Comparison of ENCODE assay signal across 23 mouse cellular contexts in genomic region chr10:12552196-12552889, GRCm38 (mm10).
DNase-seq lines count a peak whose midpoint lies in the region; ATAC-seq and TF ChIP-seq lines count a peak whose summit lies in the region.
"Had no signal": no experiment of that assay in that cellular context is flagged by ENCODE, and none has a peak within 500 bp of the region (broad histone marks: within the 10 kb centered on the region; RNA-seq: fewer than 3 reads in every experiment).

No protein-coding gene starts in this region.

- TF ChIP-seq CTCF in E14TG2a.4 (conservative IDR thresholded peaks at IDR 0.05; ENCODE audit: low read length): no peak

- H3K9me3 ChIP-seq in forebrain, embryonic 10.5 days: no peaks in the 10 kb centered on the region
- no peaks in the 10 kb centered on the region for H3K9me3 ChIP-seq in forebrain, embryonic 11.5 days (ENCODE audit: control insufficient read depth, low read length)
- no peaks in the 10 kb centered on the region for H3K9me3 ChIP-seq in E14TG2a.4 (ENCODE audit: low read length)
- H3K9me3 ChIP-seq in embryonic facial prominence, embryonic 11.5 days (replicated peaks; ENCODE audit: control insufficient read depth, low read length): no peaks in the 10 kb centered on the region
- no peaks in the 10 kb centered on the region for H3K9me3 ChIP-seq in heart, embryonic 11.5 days (replicated peaks; ENCODE audit: control insufficient read depth, low read length)
- H3K9me3 ChIP-seq: embryonic facial prominence, embryonic 12.5 days; heart, embryonic 10.5 days; midbrain, embryonic 12.5 days had no signal

- peaks cover 67% of the 10 kb centered on the region for H3K4me1 ChIP-seq in forebrain, embryonic 10.5 days
- peaks cover 8% of the 10 kb centered on the region for H3K4me1 ChIP-seq in forebrain, embryonic 11.5 days (replicated peaks; ENCODE audit: control insufficient read depth, insufficient read depth, low read length)
- peaks cover 83% of the 10 kb centered on the region for H3K4me1 ChIP-seq in E14TG2a.4 (replicated peaks; ENCODE audit: low read depth, low read length)
- no peaks in the 10 kb centered on the region for H3K4me1 ChIP-seq in embryonic facial prominence, embryonic 11.5 days (ENCODE audit: control insufficient read depth, insufficient read depth, low read length)
- H3K4me1 ChIP-seq in heart, embryonic 11.5 days (ENCODE audit: control insufficient read depth, insufficient read depth, low read length): peaks cover 13% of the 10 kb centered on the region

- H3K4me3 ChIP-seq in forebrain, embryonic 10.5 days: no peak overlapping the region
- no peak overlapping the region for H3K4me3 ChIP-seq in forebrain, embryonic 11.5 days (ENCODE audit: low read depth, low read length)
- H3K4me3 ChIP-seq in E14TG2a.4 (replicated peaks; ENCODE audit: low read length): peak overlapping the region; percentile 46; the same call in 1 of the 2 replicates
- no peak overlapping the region for H3K4me3 ChIP-seq in embryonic facial prominence, embryonic 11.5 days (ENCODE audit: low read depth, low read length)
- H3K4me3 ChIP-seq in heart, embryonic 11.5 days (ENCODE audit: low read depth, low read length): no peak overlapping the region
- H3K4me3 ChIP-seq: embryonic facial prominence, embryonic 12.5 days; heart, embryonic 10.5 days; midbrain, embryonic 12.5 days; myocyte had no signal

- intact Hi-C loops in heart, postnatal 10 days (cut with DNase I): no loop called here

- no peaks in the 10 kb centered on the region for H3K36me3 ChIP-seq in forebrain, embryonic 10.5 days (replicated peaks)
- H3K36me3 ChIP-seq in forebrain, embryonic 11.5 days (ENCODE audit: control insufficient read depth, insufficient read depth, low read length): no peaks in the 10 kb centered on the region
- no peaks in the 10 kb centered on the region for H3K36me3 ChIP-seq in E14TG2a.4 (ENCODE audit: insufficient read depth, low read length)
- no peaks in the 10 kb centered on the region for H3K36me3 ChIP-seq in embryonic facial prominence, embryonic 11.5 days (replicated peaks; ENCODE audit: control insufficient read depth, insufficient read depth, low read depth, low read length)
- H3K36me3 ChIP-seq in heart, embryonic 11.5 days (ENCODE audit: control insufficient read depth, insufficient read depth, low read length): no peaks in the 10 kb centered on the region
- H3K36me3 ChIP-seq: embryonic facial prominence, embryonic 12.5 days; heart, embryonic 10.5 days; midbrain, embryonic 12.5 days had no signal

- peaks cover 18% of the 10 kb centered on the region for H3K27me3 ChIP-seq in forebrain, embryonic 10.5 days (ENCODE audit: poor library complexity, severe bottlenecking)
- peaks cover 2% of the 10 kb centered on the region; the same call in 1 of the 2 replicates for H3K27me3 ChIP-seq in forebrain, embryonic 11.5 days (ENCODE audit: control insufficient read depth, insufficient read depth, low read length)
- no peaks in the 10 kb centered on the region for H3K27me3 ChIP-seq in E14TG2a.4 (ENCODE audit: insufficient read depth, low read length)
- H3K27me3 ChIP-seq in embryonic facial prominence, embryonic 11.5 days (ENCODE audit: control insufficient read depth, insufficient read depth, low read length): no peaks in the 10 kb centered on the region
- H3K27me3 ChIP-seq in heart, embryonic 11.5 days (ENCODE audit: control insufficient read depth, insufficient read depth, low read length): no peaks in the 10 kb centered on the region
- H3K27me3 ChIP-seq: embryonic facial prominence, embryonic 12.5 days had no signal

- no peak for DNase-seq in forebrain, embryonic 10.5 days (ENCODE audit: extremely low spot score, low spot score)
- DNase-seq in forebrain, embryonic 11.5 days (ENCODE audit: low spot score): no peak
- DNase-seq in embryonic facial prominence, embryonic 11.5 days (ENCODE audit: low spot score): peak; percentile 54
- peak; percentile 80 for DNase-seq in mesoderm, embryonic 11.5 days (ENCODE audit: low read depth, low spot score)
- no peak for DNase-seq in frontal cortex, adult 2 months (ENCODE audit: extremely low spot score in 1 of 2, low spot score in 1 of 2)
- DNase-seq in heart, postnatal 10 days: no peak
- DNase-seq: adrenal gland, adult 2 months; cerebellum, postnatal 10 days; gastrocnemius, postnatal 36 days; kidney, adult 9 months; layer of hippocampus, postnatal 36 days; liver; liver, postnatal 0 days; lung, postnatal 14 days; spleen, adult 18-20 months had no signal

- WGBS in forebrain, embryonic 10.5 days: 26% methylated on average over 11 of the region's 11 CpGs
- WGBS in forebrain, embryonic 11.5 days: 32% methylated on average over 11 of the region's 11 CpGs
- WGBS in embryonic facial prominence, embryonic 11.5 days: 21% methylated on average over 11 of the region's 11 CpGs
- WGBS in heart, embryonic 11.5 days (ENCODE audit: insufficient replicate concordance): 68% methylated on average over 11 of the region's 11 CpGs

- peak overlapping the region; percentile 72 for H3K27ac ChIP-seq in forebrain, embryonic 10.5 days
- H3K27ac ChIP-seq in forebrain, embryonic 11.5 days (ENCODE audit: low read depth, low read length): no peak overlapping the region
- no peak overlapping the region for H3K27ac ChIP-seq in embryonic facial prominence, embryonic 11.5 days (replicated peaks; ENCODE audit: low read depth, low read length)
- H3K27ac ChIP-seq in heart, embryonic 11.5 days (ENCODE audit: low read depth, low read length): no peak overlapping the region
- H3K27ac ChIP-seq: heart, embryonic 10.5 days; midbrain, embryonic 12.5 days had no signal

- ATAC-seq in forebrain, embryonic 11.5 days (replicated peaks; ENCODE audit: low FRiP score): no peak
- ATAC-seq in embryonic facial prominence, embryonic 11.5 days (replicated peaks; ENCODE audit: insufficient number of reproducible peaks, low FRiP score, low TSS enrichment, low read depth): 0 out of 2 replicates have a peak, but pooled peaks have one; percentile 36
- no peak for ATAC-seq in heart, embryonic 11.5 days (replicated peaks; ENCODE audit: insufficient number of reproducible peaks, low FRiP score, low TSS enrichment)
- ATAC-seq: CD4-positive, CD25-positive, alpha-beta regulatory T cell, adult 4 months; inflammation-experienced regulatory T-cells, adult 6 months; liver, postnatal 0 days had no signal

- no peak overlapping the region for H3K9ac ChIP-seq in forebrain, embryonic 11.5 days (ENCODE audit: low read length)
- H3K9ac ChIP-seq in embryonic facial prominence, embryonic 11.5 days (replicated peaks; ENCODE audit: low read length): no peak overlapping the region
- H3K9ac ChIP-seq in heart, embryonic 11.5 days (ENCODE audit: low read depth, low read length): no peak overlapping the region
- H3K9ac ChIP-seq: embryonic facial prominence, embryonic 12.5 days; liver, postnatal 0 days; midbrain, embryonic 12.5 days had no signal

- no peak overlapping the region for H3K4me2 ChIP-seq in forebrain, embryonic 11.5 days (ENCODE audit: low read depth, low read length, severe bottlenecking)
- H3K4me2 ChIP-seq in embryonic facial prominence, embryonic 11.5 days (ENCODE audit: low read depth, low read length): no peak overlapping the region
- H3K4me2 ChIP-seq in heart, embryonic 11.5 days: no peak overlapping the region
- H3K4me2 ChIP-seq: embryonic facial prominence, embryonic 12.5 days; midbrain, embryonic 12.5 days had no signal

Comparison
In these comparisons a context has a peak if more than half of its experiments do, and no peak if none do; other contexts are left out.
1. DNase-seq: peak in embryonic facial prominence, embryonic 11.5 days (single experiment) and mesoderm, embryonic 11.5 days (single experiment); none in forebrain, embryonic 10.5 days (single experiment), forebrain, embryonic 11.5 days (single experiment), frontal cortex, adult 2 months (0 of 2) and heart, postnatal 10 days (0 of 2).